Mouse (Mus musculus) right cerebral cortex, postnatal 14 days (tissue): ENCODE measurements at regions not wholly inside any gene's neighbourhood (a gene's known extent, or its start where the extent isn't known, plus 50 kb on each side); places are given as distances from the start of the nearest gene placed in this dataset.

Experiments used
- DNase-seq: peaks from one replicate; pipeline ENCODE4 v3.0.0; 2022

DNA sequence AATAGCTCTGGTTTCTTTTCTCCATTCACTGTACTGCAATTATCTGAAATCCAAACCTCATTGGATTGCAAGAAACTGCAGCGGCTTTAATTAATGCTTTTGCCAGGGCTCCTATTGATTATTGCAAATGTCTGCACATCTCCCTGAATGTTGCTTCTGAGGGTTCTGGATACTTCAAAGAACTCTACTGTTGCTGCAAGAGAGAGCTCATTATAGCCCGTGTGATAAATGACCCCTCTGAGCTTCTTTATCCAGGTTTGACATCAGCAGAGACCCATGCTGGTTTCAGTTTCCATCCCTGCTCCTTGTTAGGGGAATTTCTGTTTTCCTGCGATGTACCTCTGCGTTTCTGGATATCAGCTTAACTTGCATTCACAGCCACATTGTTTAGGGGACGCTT, 78.4 kb upstream of the Nav3 start:
- DNase-seq: no peak

DNA sequence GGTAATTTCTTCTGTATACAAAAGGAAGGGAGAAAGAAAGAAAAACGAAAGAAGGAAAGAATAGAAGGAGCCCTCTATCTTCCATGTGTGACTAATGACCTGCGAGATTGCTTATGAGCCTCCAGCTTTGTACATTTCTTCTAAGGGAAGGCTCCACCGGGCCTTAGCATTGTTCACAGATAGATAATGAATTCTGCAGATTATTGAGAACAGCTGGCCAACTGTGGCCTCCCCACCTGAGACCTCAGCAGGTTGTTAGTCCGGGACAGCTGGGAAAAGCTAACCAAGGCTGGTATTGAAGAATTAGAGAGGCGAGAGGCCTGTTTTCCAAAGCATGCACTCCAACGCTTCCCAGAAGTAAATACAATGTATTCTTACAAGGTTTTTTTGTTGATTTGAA, 86.7 kb upstream of the Nav3 start:
- no peak for DNase-seq

GRCm38 (mm10) chr10:110548391-110548790, 92.4 kb upstream of the Nav3 start:
- no peak for DNase-seq

GRCm38 (mm10) chr10:110553954-110554353, 98.0 kb upstream of the Nav3 start:
- DNase-seq: no peak

DNA sequence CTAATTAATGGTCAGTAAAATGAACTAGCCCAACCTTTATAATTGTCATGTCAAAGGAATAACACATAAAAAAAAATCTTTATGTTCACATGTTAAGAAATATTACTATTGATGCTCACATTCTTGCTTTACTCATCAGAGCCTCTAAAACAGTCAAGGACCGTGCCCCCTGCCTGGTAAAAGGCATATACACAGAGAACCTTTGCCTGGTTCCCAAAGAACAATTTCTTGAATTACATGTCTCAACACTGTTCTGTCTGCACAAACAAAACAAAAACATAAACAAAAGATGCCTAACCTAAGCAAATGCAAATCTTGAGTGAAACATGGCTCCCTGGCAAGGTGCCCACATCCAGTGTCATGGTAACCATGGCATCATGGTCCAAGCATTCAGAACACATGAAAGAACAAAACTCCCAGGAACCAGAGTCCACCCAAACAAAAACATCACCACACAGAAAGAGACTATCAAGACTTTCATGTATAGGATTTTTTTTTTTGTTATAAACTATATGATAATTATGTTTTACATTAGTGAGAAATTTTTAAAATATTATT, 100.4 kb upstream of the Nav3 start:
- peak; percentile 30 for DNase-seq

DNA sequence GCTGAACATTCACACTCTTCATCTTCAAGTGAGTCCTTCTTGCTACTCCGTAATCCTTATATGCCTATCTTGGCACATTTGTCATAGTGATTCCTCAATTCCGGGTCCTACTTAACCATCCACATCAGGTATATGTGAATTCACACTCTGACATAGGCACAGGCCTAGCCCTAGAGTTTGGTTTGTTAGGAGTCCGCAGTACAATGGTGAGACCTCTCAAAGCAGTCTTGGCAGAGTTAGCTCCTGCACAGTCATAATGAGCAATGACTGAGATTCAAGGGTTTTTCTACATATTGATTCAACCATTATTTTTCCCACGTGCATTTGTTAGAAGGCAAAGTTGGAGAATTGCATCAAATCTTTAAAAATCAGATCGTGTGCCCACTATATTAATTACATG, 107.1 kb upstream of the Nav3 start:
- no peak for DNase-seq

DNA sequence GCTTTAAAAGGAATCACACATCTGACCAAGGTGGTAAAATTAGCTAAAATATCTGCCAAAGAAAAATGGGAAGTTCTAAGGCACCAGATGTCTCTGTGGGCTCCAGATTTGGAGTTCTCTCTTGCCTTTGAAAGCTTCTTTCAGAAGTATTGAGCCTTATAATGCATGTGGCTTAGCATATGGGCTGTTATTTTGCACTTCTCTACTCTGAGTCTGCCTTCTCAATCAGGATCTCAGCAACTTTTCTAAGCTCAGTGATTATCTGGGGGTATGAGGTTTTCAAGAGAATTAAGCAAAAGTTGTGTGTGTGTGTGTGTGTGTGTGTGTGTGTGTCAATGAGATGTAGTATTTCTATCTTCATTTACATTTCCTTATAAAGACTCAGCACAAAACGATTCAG, 107.6 kb upstream of the Nav3 start:
- peak; percentile 37 for DNase-seq

GRCm38 (mm10) chr10:110566260-110567050, 110.5 kb upstream of the Nav3 start:
- no peak for DNase-seq

DNA sequence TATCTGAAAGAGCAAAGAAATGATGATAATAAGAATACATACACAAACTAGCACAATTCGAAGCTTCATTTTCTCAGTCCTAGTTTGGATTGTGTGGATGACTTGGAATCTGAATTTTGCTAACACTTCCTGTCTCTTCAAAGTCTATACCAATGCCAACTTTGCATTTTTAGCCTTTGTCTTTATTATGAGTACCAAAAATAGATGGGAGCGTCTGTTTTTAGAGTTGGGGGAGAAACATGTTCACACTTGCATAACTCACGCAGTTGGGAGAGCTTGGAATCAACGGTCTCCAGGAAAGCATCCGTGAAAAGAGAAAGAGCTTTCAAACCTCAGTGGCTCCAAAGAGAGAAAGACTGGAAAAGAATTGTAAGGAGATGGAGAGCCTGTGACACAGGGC, 114.5 kb upstream of the Nav3 start:
- DNase-seq: no peak

GRCm38 (mm10) chr10:110571179-110571578, 115.2 kb upstream of the Nav3 start:
- no peak for DNase-seq

- no peak for DNase-seq
Measured at GRCm38 (mm10) chr10:110573530-110573929, 117.5 kb upstream of the Nav3 start.

DNA sequence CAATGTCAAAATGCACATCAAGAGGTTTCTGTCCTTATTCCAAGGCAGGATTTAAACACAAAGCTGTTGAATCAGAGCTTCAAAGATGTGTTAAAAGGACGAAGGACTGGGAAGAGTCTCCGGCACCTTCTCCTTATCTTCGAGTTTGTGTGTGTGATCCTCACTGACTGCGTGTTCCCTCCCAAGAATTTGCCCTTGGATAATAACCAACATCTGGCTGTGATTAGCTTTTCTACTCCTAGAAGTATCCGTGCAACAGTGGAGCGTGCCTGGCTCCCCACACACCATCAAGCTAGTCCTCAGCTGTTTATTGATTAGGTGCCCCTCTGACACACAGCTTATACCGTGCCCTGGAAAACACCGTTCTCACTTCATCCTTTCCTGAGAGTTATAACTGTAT, 130.0 kb upstream of the Nav3 start:
- DNase-seq: no peak

DNA sequence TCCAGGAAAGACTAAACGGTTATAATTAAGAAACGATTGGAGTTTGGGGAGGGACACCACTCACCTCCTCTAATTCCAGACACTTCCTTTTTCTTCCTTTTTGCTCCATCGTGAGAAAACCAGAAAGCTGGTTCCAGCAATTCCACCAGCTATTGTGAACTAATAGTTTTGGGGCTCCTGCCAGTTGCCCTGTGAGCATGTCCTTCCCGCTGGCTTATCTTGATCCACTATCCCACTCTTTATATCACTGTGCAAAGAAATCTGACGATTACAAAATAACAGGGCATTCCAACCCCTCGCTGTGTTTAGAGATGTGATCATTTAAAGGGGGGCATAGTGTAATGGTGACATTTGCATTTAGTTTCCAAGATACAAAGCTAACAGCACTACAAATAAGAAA, 130.5 kb upstream of the Nav3 start:
- DNase-seq: no peak

GRCm38 (mm10) chr10:110587529-110587928, 131.5 kb upstream of the Nav3 start:
- DNase-seq: no peak

GRCm38 (mm10) chr10:110600352-110600853, 144.4 kb upstream of the Nav3 start:
- no peak for DNase-seq

DNA sequence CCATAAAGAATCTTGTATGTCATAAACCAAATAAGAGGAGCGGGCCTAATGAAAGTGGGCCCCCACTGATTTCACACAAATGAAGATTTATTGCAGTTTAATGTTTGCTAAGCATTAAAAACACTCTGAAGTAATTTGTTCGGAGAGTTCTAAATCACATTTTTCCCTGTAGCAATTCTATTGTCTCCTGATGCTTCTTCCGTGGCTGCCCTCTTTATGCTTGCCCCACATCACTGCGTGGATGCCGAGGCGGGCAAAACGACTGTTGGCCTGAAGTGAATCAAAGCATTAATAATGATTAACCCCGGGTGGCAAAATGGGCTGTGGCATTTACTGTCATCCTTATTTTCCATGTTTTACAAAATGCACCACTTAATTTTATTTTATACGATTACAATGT, 134.9 kb upstream of the E2f7 start:
- DNase-seq: no peak

DNA sequence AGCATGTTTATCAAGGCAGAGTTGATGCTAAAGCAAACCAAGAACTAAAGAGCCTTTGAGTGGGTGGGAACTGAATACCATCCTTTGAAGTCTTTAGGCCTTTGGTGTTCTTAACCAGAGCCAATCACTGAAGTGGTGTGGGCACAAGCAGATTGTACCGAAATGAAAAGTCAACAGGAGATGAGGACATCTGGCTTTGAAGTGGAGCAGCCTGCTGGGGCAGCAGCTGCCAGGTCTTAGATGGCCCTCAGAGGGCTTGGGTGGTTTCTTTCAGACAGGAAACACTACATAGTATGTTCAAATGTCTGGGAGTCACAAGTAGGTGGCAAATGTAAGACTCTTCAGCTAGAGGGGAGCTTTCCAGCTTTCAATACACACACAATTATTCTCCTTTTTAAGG, 128.2 kb upstream of the E2f7 start:
- DNase-seq: no peak

- DNase-seq: no peak
Measured at GRCm38 (mm10) chr10:110619193-110619592, 126.0 kb upstream of the E2f7 start.

DNA sequence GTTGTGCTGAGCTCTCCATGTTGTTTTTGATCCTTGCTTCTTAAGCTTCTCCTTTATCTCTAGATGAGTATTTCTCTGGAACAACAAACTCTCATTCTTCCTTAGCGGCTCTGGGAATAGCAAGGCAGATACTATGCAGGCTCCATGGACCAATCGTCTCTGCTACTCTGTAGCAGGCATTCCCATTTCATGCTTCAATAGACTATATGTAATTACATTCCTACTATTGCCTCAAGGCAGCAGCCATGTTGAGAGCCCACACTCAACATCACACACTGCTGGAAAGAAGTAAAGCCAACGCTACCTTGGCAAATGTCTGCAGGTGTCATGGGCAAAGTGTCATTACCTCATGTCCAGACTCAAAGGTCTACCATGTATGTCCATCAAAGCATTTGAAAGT, 119.6 kb upstream of the E2f7 start:
- no peak for DNase-seq

- DNase-seq: no peak
Measured at GRCm38 (mm10) chr10:110640406-110640805, 104.8 kb upstream of the E2f7 start.

DNA sequence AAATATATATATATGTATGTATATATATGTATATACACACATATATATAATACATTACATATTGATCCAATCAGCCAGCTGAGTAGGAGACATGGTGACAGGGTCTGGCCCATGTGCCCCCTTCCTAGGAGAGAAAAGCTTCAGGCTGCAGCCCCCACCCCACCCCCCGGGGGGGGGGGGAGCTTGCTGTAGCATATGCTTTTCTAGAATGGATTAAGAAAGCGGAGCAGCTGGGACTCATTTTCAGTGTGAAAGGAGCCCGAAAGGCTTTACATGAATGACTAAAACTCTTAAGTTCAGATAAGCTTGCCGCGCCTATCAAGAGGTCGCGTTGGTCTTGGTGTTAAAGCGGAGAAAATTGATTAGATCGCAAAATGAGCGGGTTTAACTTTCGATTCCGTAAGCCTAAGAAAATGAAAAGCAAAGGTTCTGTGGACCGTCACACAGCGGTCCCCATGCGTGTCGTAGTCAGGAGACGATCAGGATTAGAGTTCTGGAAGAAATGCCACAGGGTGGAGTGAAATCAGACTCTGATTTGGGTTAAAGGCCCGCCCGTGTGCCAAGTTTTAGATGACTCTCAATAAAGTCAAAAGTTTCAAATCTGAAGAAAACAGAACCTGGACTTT, 103.1 kb upstream of the E2f7 start:
- no peak for DNase-seq

- no peak for DNase-seq
Measured at GRCm38 (mm10) chr10:110647603-110648002, 97.6 kb upstream of the E2f7 start.

DNA sequence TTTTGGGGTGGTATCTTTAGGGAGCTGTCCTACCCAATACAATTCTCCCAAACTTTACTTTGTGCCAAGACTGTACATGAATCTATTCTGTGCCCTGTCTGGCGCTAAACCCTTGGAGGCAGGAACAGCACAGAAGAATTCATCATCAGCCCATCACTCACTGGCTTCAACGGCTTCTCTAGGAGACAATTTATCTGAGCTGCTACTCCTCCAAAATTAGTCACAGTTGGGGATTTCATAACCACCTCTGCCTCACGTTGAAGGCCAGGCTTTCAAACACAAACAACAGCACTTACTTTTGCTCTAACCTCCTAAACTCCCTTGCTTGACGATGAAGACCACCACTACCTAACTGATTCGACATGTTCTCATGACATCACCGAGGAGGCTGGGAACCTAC, 95.1 kb upstream of the E2f7 start:
- no peak for DNase-seq

DNA sequence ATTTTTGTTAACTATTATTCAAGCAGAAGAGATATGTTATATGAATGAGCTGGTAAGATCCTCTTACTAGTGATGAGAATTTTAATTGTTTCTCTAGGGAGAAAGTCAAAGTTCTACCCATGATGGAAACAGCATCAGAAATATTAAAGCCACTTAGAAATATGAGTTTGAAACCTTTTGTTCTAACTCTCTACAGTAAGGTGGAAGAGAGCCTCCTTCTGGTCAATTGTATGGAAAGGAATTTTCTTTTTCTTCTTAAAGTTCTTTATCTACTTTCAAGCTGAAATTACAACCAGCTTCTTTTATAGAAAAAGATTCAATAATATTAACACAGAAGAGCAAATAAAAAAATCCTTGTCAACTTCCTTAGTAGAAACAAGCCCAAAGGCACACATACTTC, 94.4 kb upstream of the E2f7 start:
- no peak for DNase-seq
